Mouse (Mus musculus) spleen, postnatal 10 days (tissue): ENCODE measurements around the gene Gpx4.
"Not testable (repeated sequence)": the region's sequence is repeated elsewhere in the genome, so short reads cannot be mapped to it uniquely, and the experiment has no call there.

ENCODE experiments used
- DNase-seq, 2 experiments: peaks; one replicate each; pipeline ENCODE4 v3.0.0; 2021 to 2022; ENCODE audit warnings: low spot score in 2 of 2

The Gpx4 gene

GRCm38 (mm10) chr10:80023758-80024157, 23.2 kb upstream of the Gpx4 start:
- no peak for DNase-seq

DNA sequence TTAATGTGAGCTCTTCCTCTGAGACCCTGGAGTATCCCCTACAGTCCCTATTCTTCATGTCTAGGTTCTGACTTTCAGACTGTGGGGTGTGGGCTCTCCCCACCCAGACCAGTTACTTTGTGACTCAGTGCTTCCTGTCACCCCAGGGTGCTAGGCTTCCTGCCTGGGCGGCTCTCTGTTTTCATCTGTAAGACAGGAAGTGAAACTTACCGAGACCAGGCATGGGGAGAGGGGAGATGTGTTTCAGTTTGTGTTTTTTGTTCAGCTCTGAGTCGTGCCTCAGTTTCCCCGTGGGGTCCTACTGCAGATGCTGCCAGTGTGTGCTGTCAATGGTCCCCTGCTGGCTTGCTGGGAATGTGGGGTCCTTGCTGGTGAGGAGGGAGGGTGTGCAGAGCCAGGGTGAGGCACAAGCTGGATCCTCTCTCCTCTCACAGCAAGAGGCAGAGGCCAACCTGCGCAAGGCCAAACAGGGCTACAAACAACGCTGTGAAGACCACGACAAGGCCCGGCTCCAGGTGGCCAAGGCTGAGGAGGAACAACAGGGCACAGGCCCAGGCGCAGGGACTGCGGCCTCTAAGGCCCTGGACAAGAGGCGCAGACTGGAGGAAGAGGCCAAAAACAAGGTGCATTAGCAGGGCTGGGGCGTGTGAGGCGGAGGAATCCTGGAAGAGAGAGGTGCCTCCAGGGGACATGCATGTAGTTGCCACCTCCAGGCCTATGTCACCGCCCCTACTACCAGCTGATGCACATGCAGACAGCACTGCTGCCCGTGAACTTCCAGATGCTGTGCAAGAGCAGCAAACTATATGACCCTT, 22.5 kb upstream of the Gpx4 start:
- peak in 1 of 2 experiments; percentile 67 for DNase-seq

DNA sequence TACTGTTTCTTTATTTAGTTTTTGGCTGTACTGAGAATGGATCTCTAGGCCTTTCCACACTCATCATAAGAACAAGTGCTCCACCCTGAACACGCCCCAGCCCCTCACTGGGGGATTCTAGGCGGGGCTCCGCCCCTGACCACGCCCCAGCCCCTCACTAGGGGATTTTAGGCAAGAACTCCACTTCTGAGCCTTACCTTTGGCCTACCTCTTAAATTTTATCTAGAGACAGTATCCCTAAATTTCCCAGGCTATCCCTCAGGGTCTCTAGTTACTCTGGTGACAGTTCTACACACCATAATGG, 22.0 kb upstream of the Gpx4 start:
- no peak for DNase-seq

GRCm38 (mm10) chr10:80025463-80025862, 21.5 kb upstream of the Gpx4 start:
- no peak for DNase-seq

DNA sequence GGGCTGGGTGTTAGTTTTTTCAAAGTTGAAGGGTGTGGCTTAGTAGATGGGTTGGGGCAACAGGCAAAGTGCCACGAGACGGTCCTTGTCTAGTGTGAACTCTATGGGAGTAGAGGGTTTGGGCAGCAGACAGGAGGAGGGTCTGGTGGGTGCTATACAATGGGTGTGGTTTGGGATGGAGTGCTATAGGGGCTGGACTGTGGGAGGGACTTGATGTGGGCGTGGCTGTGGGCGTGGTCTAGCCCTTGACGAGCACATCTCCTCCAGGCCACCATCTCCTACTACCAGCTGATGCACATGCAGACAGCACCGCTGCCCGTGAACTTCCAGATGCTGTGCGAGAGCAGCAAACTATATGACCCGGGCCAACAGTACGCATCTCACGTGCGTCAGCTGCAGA, 21.1 kb upstream of the Gpx4 start:
- DNase-seq = peak in 1 of 2 experiments; percentile 74

DNA sequence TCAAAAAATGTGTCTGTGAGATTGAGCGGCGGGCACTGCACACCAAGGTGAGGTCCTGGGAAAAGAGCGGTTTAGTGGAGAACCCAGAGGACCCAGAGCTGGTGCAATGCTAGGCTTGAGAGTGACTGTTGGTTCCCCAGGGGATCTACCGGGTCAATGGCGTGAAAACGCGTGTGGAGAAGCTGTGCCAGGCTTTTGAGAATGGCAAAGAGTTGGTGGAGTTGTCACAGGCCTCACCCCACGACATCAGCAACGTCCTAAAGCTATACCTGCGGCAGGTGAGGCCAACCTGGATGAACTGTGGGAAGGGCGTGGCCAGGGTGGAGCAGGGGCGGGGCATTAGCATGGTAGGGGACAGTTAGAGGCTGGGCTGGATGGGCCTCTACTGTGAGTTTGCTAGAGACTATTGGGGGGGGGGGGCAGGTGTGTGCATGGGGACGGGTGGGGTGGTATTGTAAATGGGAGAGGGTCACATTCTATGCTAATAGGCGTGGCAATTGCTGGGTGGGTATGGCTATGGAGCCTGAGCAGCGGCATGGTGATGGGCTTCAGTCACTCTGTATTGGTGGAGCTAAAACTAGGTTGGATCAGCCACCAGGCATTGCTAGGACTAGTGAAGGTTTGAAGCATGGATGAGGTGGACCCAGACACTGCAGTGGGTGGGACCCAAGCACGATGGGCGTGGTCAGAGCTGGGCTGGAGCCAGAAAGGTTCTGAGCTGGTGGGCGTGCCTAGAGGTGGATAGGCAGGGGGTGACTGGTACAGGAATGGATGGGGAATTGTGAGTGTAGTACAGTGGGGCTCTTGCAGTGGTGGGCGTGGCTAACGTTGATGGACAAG, 19.1 kb upstream of the Gpx4 start:
- DNase-seq = peak in 1 of 2 experiments; percentile 56

DNA sequence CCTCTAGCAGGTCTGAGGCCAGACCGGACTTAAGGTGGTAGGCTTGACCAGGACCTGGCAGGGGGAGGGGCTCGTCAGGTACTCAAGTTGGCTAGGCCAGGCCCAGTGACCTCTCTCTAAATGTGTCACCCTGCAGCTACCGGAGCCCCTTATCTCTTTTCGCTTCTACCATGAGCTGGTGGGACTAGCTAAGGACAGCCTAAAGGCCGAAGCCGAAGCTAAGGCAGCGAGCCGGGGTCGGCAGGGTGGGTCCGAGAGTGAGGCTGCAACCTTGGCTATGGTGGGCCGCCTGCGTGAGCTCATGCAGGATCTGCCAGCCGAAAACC, 18.5 kb upstream of the Gpx4 start:
- no peak for DNase-seq

DNA sequence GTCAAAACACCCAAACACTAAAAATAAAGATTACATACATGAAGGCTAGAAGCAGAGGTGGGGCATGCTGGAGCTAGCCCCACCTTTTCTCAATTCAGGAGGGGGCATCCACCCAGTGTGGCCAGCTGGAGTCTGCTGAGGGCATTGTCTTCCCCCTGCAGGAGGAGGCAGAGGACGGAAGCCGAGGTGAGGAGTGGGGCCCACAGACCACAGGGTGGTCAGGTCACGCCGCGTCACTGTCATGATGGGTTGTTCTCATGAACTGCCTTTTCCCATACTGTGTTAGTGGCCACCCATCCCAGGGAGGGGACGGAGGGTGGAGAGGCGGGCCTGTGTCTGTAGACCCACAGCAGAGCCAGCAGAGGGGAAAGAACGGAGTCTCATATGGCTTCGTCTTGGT, 16.8 kb upstream of the Gpx4 start:
- no peak for DNase-seq

GRCm38 (mm10) chr10:80030736-80031135, 16.2 kb upstream of the Gpx4 start:
- no peak for DNase-seq

DNA sequence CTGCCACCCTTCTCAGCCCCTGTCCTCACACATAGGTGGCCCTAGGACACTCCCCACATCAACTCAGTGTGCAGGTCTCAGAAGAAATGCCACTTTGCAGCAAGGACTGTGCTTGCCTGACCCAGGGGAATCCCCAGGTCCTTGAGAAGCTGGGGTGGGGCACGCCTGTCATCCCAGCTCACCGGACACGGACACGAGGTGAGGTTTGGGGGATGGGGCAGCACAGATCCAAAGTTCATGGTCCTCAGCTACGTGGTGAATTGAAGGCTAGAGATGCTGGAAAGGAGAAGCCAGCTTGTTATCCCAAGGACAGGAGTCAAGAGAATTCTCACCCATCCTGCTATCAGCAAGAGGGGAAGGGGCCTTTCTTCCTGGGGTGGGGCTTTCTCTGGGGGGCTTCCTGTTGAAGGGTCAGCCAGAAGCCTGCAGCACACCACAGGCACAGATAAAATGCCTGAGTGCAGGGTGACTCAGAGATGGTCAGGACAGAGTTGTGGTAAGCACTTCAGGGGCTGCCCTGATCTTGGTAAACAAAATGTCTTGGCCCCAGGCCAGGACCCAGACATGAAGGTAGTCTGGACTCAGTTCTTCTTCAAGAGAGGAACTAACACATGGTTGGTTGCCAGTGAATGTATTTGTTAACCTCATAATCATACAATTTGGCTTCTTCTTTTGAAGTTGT, 14.0 kb upstream of the Gpx4 start:
- DNase-seq = peak in 1 of 2 experiments; percentile 84

DNA sequence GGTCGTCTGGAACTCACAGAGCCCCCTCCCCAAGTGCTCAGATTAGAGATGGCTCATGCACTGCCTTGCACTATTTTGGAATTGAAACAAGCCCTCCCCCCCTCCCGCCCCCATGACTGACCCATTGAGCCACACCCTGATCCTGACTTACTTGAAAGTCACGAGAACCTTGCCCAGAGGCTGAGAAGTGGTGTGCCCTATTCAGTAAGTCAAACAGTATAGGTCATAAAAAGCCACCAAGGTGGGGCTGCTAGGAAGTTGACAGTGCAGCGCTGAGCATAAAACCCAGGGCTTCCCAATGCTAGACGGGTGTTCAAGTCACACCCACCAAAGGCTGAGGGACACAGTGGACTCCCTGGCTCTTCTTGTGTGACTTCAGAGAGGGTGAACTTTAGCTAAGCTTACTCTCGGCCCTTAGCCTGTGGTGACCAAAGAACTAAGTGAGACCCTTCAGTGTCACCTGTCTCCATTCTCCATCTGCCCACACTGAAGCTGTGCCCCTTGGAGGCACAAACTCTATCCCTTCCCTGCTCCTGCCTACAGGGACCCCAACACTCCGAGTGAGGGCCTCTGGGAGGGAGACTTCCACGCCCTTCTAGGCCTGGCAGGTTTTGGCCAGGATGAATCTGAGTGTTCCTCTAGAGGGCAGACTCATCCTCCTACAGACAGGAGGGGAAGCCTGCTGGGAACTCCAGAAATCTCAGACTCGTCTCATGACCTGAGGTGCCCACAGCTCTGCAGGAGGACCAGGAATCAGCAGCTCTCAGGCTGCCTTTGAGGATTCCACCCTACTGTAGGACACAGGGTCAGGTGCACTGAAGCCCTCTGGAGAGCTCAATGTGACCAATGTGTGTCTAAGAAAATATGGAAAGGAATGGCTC, 13.2 kb upstream of the Gpx4 start:
- DNase-seq = peak in 1 of 2 experiments; percentile 35

DNA sequence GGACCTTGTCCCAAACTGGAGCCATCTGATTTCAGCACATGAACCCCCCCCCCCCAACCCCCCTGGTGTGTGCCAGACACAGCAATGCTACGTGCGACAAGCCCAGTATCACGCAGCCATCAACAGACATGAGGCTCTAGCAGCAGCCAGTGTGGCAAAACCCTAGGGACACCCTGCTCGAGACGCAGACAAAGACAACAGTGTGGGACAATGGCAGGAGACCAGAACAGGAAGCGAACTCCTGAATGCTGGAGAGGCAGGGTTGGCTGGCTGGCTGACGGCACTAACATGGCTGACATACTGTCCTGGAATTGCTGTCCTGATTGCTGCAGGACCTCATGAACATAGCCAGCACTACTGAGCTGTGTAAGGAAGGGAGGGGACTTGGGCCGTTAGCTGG, 11.8 kb upstream of the Gpx4 start:
- DNase-seq = no peak

GRCm38 (mm10) chr10:80035686-80036085, 11.3 kb upstream of the Gpx4 start:
- no peak for DNase-seq

- no peak for DNase-seq
Observed at GRCm38 (mm10) chr10:80036832-80037231, 10.1 kb upstream of the Gpx4 start.

GRCm38 (mm10) chr10:80039559-80039979, 7.4 kb upstream of the Gpx4 start, which contains the start of gene Polr2e:
TSS of gene Polr2e (minus strand) at chr10:80039795.
- peak; percentile 96 for DNase-seq

GRCm38 (mm10) chr10:80041409-80042060, 5.4 kb upstream of the Gpx4 start:
- not testable (repeated sequence) for DNase-seq

DNA sequence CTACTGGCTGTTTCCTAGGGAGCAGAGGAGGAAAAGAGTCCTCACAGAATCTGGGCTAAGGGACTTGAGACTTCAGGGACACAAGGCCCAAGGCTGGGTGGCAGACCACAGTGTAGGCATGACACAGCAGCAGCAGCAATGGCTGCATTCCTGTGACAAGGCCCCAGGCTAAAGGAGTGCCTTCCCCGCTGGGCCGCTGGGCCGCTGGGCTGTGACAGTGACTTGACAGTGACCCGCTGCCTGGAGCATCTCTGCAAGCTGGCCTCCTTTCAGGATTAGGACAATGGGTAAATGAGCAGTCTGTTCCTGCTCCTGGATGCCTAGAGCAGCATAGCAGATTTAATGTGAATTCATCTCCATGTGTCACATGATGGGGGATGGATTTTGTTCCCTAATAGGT, 2.9 kb upstream of the Gpx4 start:
- DNase-seq = no peak

DNA sequence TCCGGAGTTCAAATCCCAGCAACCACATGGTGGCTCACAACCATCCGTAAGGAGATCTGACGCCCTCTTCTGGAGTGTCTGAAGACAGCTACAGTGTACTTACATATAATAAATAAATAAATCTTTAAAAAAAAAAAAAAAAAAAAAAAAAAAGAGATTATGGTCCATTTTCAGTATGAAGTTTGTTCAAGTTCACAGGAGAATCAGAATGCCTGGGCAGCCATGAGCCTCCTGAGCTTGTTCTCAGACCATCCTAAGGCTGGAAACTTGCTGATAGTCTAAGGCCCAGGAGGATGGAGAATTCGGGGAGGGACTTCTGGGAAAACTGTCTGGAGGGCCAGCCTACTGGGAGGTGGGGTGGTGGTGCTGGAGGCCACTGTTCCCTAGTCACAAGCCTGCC, 1.6 kb upstream of the Gpx4 start:
- not testable (repeated sequence) for DNase-seq

DNA sequence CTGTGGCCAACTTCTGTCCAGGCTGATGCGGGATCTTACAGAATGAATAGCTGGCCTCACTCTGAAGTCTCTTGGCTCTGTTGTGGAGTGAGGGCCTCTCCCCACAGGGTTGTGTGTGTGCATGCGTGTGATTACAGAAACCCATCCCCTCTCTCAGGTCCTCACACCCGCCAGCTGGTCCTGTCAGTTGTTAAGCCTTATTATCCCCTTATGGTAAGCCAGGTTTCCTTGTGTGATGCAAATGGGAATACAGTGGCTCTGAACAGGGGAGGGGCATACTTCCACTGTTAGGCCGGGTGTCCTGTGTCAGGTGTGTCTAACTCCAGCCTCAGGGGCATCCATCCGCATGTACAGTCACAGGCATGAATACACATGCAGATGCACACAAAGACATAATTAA, 1.2 kb upstream of the Gpx4 start:
- no peak for DNase-seq

DNA sequence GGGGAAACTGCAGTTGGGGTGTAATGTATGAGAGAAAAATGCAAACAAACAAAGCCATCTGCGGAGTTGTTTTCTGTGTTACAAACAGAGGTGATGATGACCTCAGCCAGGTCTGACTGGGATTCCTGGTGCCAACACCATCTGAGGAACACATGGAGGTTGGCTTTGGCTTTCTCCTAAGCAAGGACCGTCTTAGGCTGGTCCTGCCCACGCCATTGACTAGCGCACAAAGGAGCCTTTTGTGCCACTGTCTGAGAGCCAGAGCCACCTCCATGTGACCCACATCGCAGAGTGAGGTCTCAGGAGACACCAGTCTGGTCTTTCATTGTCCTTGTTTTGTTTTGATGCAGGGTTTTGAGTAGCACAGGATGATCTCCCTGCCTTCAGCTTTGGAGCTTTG, 1.4 kb downstream of the Gpx4 start:
- DNase-seq = no peak

- no peak for DNase-seq
Observed at GRCm38 (mm10) chr10:80048834-80049233, 1.9 kb downstream of the Gpx4 start.
